Mouse (Mus musculus): ENCODE results near the gene Pmepa1.

- TF ChIP-seq CTCF (IDR thresholded peaks at IDR 0.05; ENCODE audit: low read depth, low read length) (no peak), TAL1 (conservative IDR thresholded peaks at IDR 0.05; ENCODE audit: low read depth, low read length) (no peak)
These were observed 93.0 kb downstream of the Pmepa1 start for GRCm38 (mm10) chr2:173183311-173183710.
